Mouse (Mus musculus) layer of hippocampus, adult 8-10 months (tissue): Measurements from ENCODE around the gene Sox15. TPM values are rescaled to one million over a fixed set of nuclear protein-coding genes. Genes with fewer than 3 reads are reported as not detected.

Experiments
- DNase-seq, 2 experiments: peaks; one replicate each; pipeline ENCODE4 v3.0.0; 2022; ENCODE audit warnings: low spot score in 2 of 2
- total RNA-seq, 4 experiments: library from RNA; stranded (reverse); gene quantifications; 2 replicates each; pipeline ENCODE4 v1.2.4; 2022

Gene Sox15
- total RNA-seq, 4 experiments from 2014 or later = not detected

DNA sequence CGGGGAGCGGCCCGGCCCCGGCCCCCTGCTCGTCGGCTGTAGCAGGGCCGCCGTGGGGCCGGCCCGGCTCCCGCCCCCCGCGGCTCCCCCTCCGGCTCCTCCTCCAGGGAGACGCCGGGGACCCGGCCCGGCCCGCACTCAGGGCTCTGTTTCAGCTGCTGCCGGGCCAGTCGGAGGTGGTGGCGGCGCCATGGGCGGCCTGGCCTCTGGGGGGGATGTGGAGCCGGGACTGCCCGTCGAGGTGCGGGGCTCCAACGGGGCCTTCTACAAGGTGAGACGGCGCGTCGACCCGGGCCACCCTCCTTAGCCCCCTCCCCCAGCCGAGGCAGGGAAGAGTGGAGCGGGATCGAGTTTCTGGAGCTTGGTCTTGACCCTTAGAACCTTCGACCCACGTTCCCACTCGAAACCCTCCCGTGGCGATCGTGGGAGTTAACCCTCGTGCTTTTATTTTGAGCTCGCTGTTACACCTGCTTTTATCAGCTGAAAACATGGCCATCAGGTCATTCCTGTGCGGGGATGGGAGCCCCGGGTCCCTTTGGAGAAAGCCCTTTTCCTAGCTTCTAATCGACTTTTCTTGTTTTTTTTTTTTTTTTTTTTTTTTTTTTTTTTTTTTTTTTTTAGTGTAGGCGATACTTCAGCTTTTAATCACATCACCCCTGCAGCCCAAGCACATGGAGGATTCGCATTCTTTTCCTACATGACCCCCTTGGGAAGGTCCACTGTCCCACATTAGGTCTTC, 21.8 kb upstream of the Sox15 start:
- DNase-seq = no peak

- no peak for DNase-seq
These were observed 19.6 kb upstream of the Sox15 start for GRCm38 (mm10) chr11:69635471-69635870.

DNA sequence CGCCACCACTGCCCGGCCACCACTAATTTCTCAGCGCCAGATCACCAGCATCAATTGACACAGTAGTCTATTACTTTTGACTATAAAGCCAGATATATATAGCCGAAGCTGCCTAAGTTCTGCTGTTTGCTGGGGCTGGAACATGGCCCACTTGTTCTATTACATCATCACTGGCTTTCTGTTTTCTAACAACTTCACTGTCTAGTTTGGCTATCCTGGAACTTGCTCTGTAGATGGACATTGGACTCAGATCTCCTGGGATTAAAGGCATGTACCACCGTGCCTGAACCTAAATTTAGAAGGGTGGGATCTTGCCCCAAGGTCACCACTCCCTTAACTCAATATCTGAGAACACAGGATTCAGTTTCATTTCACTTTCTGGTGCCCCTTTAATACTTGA, 9.3 kb upstream of the Sox15 start:
- no peak for DNase-seq

- DNase-seq = no peak
These were observed 1.7 kb upstream of the Sox15 start for GRCm38 (mm10) chr11:69653399-69653798.

DNA sequence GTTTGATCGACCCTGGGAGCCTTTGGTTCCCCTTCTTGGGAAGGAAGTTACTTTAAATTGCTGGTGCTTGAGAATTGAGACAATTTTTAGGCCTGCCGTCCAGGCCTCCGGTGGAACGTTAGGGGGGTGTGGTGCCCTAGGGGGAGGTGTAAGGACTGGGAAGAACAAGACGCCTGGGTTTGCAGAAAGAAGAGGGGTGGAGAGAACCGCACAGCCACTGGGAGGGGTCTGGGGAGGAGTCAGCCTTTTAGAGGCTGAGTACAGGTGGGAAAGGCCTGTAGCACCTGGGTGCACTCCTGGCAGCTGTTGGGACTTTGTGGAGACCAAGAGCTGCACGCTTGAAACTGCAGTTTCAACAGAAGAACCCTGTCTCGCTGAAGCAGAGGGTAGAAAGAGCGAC, 354 bp upstream of the Sox15 start:
- no peak for DNase-seq

DNA sequence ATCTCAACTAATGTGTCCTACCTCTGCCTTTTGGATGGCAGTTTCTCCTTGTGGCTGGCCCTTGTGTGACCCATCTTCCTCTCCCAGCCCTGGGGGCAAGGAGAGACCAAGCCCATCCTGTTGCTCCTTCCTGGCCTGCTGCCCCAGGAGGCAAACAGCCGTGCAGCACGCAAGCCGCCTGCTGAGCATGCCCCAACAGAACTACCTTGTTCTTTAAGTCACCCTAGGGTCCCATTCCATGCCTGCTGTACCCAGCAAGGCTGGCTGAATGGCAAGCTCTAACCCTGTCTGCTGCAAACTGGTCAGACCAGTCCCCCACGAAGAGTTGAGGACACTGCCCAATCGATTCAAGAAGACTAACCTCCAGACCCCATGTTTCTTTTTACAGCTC, 946 bp downstream of the Sox15 start:
- DNase-seq = no peak

DNA sequence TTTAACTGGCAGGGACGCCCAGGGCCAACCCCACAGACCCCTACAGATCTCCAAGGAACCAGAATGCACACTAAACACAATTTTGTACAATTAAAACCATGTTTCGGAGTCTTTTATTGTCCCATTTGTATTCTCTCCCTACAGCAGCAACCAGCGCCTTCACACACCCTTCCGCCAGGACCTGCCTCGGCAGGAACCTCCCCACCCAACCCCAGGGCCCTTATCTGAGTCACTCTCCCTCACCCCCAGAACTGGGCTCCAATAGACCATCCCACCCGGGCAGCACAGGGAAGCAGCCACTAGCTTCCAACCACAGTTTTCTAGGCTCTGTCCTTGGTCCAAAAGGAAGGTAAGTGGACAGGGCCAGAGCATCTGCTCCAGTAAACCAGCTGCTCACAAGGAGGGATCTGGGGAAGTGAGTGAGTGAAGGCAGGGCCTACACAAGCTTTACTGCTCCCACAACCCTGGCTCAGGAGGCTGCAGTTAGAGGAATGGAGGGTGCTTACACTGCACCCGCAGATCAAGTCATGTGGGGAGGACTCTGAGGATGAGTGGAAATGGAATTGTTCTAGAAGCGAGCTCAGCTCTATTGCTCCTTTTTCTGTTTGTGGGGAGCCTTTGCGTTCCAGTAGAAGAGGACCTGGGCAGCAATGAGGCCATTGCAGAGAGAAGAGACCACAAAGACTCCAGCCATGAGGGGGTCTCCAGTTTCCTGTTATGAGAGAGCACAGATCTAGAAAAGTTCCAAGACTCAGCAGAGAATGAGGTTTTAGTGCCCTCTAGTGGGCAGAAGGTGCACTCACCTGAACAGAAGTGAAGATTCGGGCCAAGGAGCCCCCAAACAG, 1.7 kb downstream of the Sox15 start:
- no peak for DNase-seq

GRCm38 (mm10) chr11:69657462-69657881, 2.4 kb downstream of the Sox15 start:
- DNase-seq = no peak

DNA sequence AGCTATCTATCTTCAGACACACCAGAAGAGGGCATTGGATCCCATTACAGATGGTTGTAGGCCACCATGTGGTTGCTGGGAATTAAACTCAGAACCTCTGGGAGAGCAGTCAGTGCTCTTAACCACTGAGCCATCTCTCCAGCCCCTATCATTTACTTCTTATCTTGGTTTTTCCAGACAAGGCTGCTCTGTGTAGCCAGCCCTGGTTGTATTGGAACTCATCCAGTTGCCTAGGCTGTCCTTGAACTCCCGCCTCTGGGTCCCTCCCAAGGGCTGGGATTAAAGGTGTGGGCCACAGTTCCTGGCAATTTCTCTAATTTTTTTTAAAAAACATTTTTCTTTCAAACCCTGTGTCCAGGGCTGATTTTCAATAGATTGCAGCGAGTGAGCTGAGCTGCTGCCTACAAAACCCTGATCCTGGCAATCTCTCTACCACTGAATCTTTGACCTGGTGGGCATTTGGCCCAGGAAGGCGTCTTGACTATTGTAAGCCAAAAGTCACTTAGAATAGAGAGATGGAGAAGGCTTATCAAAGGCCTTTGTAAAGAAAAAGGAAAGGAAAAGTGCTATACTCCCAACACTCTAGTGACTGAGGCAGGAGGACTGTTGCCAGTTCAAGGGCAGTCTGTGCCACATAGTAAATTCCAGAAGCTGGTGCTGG, 6.2 kb downstream of the Sox15 start:
- DNase-seq = peak in 1 of 2 experiments; percentile 3

GRCm38 (mm10) chr11:69662213-69662966, 7.3 kb downstream of the Sox15 start, which contains the start of gene Mpdu1:
TSS of gene Mpdu1 (minus strand) at chr11:69662642.
- DNase-seq = peak; percentile 94 to 95

DNA sequence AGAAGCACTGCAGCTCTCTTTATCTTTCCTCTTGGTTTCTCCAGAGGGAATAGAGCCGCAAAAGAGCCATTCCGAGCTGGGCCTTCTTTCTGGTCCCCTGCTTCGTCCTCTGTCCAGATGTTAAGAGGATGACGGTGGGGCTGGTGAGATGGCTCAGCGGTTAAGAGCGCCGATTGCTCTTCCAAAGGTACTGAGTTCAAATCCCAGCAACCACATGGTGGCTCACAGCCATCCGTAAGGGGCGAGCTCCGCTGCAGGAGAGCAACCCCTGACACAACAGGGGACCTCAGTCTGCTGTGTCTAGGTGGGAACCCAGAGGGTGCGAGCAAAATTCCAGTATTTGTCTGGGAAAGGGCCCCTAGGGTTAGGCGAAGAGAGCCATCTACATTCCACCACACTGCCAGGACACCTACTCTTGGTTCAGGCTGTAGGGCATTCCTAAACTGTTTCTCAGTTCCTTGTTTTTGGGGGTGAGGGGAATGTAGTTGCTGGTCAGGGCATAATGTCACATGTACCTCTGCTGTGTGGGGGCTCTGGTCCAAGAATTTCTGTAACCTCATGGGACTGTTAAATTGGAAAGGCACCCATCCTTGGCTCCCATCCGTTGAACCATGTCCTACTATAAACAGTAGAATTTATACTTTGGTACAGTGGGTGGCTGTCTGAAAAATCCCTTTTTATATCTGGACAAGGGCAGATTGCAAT, 8.0 kb downstream of the Sox15 start:
- no peak for DNase-seq

- DNase-seq = no peak
These were observed 8.7 kb downstream of the Sox15 start for GRCm38 (mm10) chr11:69663795-69664194.

DNA sequence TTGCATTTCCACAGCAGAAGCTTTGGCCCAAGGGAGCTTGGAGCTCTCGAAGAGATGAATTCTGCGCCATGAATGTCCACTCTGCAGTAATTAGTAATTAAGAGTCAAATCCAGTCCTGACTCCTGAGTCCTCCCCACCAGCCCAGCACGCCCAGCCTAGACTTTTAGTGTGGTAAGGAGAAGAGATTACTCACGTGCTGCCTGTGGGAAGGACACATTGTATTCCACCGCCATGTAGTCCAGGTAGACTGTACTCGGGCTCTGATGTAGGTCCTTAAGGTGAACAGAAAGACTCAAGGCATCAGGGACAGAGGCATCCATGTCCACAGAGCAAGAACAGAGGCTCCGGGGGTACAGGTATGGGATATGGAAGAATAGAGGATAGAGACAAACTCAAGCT, 9.7 kb downstream of the Sox15 start:
- no peak for DNase-seq

DNA sequence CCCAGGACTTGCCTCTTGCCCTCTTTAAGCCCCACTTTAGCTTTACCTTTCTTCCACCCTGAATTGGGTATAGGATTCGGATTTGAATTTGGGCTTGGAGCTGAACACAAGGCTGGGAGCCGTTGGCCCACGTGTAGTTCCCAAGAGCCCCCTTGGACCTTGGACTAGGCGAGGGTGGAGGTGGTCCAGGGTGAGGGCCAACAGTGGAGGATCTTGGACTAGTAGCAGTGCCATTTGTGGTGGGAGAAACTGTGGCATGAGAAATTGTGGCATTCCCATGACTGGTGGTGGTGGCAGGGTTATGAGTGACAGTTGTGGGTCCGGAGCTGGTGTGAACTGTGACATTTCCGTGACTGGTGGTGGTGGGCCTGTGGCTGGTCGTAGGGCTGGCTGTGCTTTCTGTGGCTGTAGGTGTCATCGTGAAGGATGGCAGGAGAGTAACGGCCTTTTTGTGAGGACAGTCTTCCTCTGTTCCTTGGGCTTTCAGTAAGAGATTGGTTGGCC, 10.4 kb downstream of the Sox15 start:
- DNase-seq = no peak

DNA sequence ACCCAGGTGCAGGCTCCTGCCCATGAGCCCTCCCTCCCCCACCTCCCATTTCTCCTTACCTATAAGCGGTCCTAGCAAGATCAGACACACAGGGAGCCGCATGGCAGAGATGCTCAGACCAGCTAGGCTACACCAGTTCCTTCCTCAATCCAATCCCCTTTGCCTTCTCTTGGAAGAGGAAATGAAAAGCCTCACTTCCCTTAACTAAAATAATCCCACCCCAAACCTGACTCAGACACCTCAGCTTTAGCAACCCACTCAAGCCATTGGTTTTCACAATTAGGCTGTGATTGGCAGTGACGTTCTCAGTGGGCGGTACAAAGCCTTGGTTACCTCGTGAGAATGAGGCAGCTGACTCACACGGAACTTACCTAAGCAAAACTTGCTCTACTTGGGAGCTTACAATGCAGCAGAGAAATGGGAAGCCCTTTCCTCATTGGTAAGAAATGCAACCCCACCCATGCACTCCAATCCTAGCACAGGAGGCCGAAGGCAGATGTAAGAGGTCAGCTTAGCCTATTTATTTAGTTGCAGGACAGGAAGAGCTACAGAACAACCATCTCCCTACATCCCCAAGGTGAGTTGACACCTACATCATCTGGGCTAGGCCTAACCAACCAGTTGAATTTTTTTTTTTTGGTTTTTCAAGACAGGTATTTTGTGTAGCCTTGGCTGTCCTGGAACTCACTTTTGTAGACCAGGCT, 11.0 kb downstream of the Sox15 start, which contains the start of gene Cd68:
TSS of gene Cd68 (minus strand) at position 193 of the 704 bp plus-strand sequence.
- DNase-seq = peak; percentile 56 to 73

DNA sequence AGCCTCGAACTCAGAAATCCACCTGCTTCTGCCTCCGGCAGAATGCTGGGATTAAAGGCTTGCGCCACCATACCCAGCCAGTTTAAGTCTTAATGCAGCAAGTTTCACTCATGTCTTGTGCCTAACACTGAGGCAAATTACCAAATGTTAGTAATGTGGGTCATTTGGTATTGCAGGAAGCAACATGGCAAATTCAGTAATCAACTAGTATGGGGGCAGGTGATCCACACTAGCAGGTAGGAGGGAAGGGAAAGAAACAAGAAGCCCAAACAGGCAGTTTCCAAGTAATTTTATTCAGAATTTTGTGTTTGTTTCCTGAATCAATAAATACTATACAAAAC, 11.5 kb downstream of the Sox15 start:
- no peak for DNase-seq

- peak; percentile 91 to 92 for DNase-seq
These were observed 15.9 kb downstream of the Sox15 start for GRCm38 (mm10) chr11:69670786-69671725.

DNA sequence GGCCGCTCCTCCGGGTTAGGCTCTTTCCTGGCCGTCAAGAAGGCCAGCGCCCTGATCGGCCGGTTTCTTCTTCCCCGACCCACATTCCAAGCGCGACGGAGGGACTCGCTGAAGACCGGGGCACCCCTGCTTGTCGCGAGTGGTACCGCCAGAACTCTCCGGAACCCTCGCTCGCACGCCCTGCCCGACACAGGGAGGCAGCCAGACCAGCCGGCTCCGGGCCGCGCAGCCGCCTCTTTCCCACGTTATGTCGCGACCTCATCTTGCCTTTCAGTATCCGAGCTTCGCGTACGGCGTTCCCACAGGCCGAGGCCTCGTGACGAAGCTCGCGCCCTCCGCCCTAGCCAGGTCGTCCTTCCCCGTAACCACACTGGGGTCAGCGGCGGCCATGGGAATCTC, 16.6 kb downstream of the Sox15 start:
- DNase-seq = no peak

GRCm38 (mm10) chr11:69672211-69672706, 17.1 kb downstream of the Sox15 start, which contains the start of gene Eif4a1:
TSS of gene Eif4a1 (minus strand) at chr11:69672423.
- DNase-seq = peak; percentile 100
